Mouse (Mus musculus) heart, embryonic 13.5 days (tissue): Measurements from ENCODE around the gene Akt3. TPM values are rescaled to one million over a fixed set of nuclear protein-coding genes. Genes with fewer than 3 reads are reported as not detected.
A peak's percentile ranks its signal among the peaks of the same experiment; 100 is the strongest.

ENCODE experiments used
- ATAC-seq: fragments of 200-750 bp; cut with Nextera tagmentation; 2 replicates; pipeline ENCODE4 v1.8.0; 2017; ENCODE audit warnings: moderate TSS enrichment; ENCODE audit not compliant: insufficient number of reproducible peaks, low FRiP score, low TSS enrichment; ENCODE audit errors: extremely low read depth
- H3K27ac ChIP-seq: fragments of 300-500 bp; sonication (generic); replicated peaks from 2 replicates; pipeline ENCODE4 v1.5.1; 2015; ENCODE audit warnings: moderate library complexity, mild to moderate bottlenecking, inconsistent platforms
- H3K27me3 ChIP-seq: fragments of 300-500 bp; sonication (generic); replicated peaks from 2 replicates; pipeline ENCODE4 v1.6.1; 2015; ENCODE audit warnings: mild to moderate bottlenecking, inconsistent platforms
- H3K36me3 ChIP-seq: fragments of 300-500 bp; sonication (generic); 2 replicates; pipeline ENCODE4 v1.6.1; 2015; ENCODE audit warnings: mild to moderate bottlenecking, inconsistent platforms
- H3K4me1 ChIP-seq: fragments of 300-500 bp; sonication (generic); 2 replicates; pipeline ENCODE4 v1.6.1; 2015; ENCODE audit warnings: inconsistent platforms
- H3K4me2 ChIP-seq: fragments of 300-500 bp; sonication (generic); 2 replicates; pipeline ENCODE4 v1.6.1; 2015; ENCODE audit warnings: inconsistent platforms, mild to moderate bottlenecking, moderate library complexity
- H3K4me3 ChIP-seq: fragments of 300-500 bp; sonication (generic); 2 replicates; pipeline ENCODE4 v1.5.1; 2015; ENCODE audit warnings: moderate library complexity, mild to moderate bottlenecking, inconsistent platforms
- H3K9ac ChIP-seq: fragments of 300-500 bp; sonication (generic); 2 replicates; pipeline ENCODE4 v1.6.1; 2015; ENCODE audit warnings: inconsistent platforms, mild to moderate bottlenecking, moderate library complexity
- H3K9me3 ChIP-seq: fragments of 300-500 bp; sonication (generic); 2 replicates; pipeline ENCODE4 v1.6.1; 2016; ENCODE audit warnings: inconsistent platforms
- WGBS: fragments of 180-500 bp; shearing (Covaris S2); methylation state at CpG from one replicate; pipeline ENCODE4 v1.1.7; 2015; ENCODE audit warnings: mixed read lengths; 5-methylcytosine and 5-hydroxymethylcytosine counted together
- polyA plus RNA-seq: library from polyadenylated mRNA; unstranded; fragments of >200 nt; fragmentation: Nextera tagmentation; extraction: Ambion mirVana; gene quantifications from 2 replicates; pipeline ENCODE4 v1.2.1, GENCODE M21; 2015

Gene Akt3
- polyA plus RNA-seq, 1 experiment from 2014 or later: 3.8 TPM

DNA sequence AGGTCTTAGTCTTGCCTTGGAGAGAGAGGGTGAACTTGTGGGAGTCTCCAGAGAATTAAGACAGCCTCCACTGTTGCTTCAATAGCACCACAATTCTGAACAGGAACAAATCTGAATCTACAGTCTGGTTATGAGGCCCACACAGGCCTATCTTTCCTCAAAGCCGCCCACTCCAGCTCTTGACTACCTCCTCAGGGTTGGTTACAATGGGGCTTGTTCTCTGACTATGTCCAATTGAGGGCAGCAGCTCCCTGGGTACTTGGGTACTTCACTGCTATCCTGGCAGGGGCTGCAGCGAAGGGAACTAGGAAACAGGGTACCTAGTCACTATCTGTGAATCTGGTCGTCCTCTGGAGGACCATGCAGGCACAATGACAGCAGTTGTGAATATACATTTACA, 230.3 kb downstream of the Akt3 start:
- no peaks in the 10 kb centered on the region for H3K27me3 ChIP-seq
- 65% methylated on average over 3 of the region's 3 CpGs for WGBS
- H3K4me3 ChIP-seq: no peak overlapping the region
- peaks cover 19% of the 10 kb centered on the region for H3K4me1 ChIP-seq
- no peak for ATAC-seq
- peaks cover 33% of the 10 kb centered on the region for H3K36me3 ChIP-seq
- H3K9me3 ChIP-seq: no peaks in the 10 kb centered on the region
- H3K9ac ChIP-seq: no peak overlapping the region
- H3K4me2 ChIP-seq: no peak overlapping the region
- no peak overlapping the region for H3K27ac ChIP-seq

DNA sequence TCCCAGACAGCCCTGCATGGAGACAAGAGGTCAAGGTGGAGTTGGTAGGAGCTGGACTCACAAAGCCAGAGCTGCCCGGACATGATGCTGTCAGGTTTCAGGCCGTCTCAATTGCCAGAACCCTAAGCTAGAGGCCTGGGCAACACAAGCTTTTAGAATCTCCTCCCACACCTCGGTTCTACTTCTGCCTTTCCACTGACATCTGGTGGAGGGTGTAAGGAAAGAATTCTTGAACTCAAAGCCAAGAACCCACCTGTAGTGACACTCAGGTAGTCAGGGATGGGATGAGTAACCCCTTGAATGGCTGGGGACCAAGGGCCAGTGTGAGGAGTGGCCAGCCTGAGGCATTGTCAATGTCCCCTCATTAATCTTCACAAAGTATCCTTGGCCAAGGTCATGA, 235.3 kb downstream of the Akt3 start:
- Histone ChIP-seq H3K36me3 (peaks cover 28% of the 10 kb centered on the region), H3K27ac (no peak overlapping the region), H3K27me3 (no peaks in the 10 kb centered on the region), H3K9me3 (no peaks in the 10 kb centered on the region), H3K4me1 (peaks cover 9% of the 10 kb centered on the region), H3K9ac (no peak overlapping the region), H3K4me3 (no peak overlapping the region), H3K4me2 (no peak overlapping the region)
- 49% methylated on average over 3 of the region's 3 CpGs for WGBS
- no peak for ATAC-seq

DNA sequence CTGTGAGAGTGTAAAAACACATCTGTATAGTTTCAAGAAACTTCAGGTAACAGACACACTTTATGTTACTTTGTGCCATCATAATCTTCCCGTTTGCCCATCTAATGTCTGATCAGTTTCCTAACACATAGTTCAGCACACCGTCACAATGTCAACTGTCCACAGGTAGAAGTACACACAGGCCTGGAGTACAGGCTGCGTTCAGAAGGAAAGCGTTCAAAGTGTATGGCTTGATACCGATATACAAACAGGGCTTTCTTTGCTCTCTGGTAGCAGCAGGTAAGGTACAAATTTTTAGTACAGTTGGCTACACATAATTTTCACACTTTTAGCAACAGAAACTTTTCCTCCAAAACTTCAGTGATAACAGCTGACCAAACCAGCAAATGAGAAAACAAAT, 238.3 kb downstream of the Akt3 start:
- Histone ChIP-seq H3K27ac (no peak overlapping the region), H3K4me2 (no peak overlapping the region), H3K9ac (no peak overlapping the region), H3K4me1 (peaks cover 30% of the 10 kb centered on the region), H3K4me3 (no peak overlapping the region), H3K36me3 (peaks cover 21% of the 10 kb centered on the region), H3K27me3 (no peaks in the 10 kb centered on the region), H3K9me3 (no peaks in the 10 kb centered on the region)
- WGBS: 90% methylated on average over 5 of the region's 5 CpGs
- ATAC-seq: no peak

DNA sequence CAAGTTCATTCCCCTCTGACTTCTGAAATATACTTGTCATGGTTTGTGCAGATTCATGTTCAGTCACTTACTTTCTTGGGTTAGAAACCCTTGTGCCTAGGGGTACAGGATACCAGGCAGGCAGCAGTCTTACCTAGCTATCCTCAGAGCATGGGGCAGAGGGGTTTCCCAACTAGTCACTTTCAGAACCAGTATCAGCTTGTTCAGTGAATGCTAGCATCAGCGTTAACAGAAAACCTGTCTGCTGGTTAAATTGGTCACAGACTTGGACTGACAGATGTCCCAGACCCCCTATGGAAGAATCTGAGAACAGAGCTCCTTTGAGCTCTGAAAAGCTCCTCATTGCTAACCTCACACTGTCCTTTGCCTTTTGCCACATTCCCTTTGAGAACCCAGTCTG, 239.3 kb downstream of the Akt3 start:
- no peak overlapping the region for H3K9ac ChIP-seq
- peaks cover 14% of the 10 kb centered on the region for H3K36me3 ChIP-seq
- H3K4me2 ChIP-seq: no peak overlapping the region
- no peak for ATAC-seq
- no peaks in the 10 kb centered on the region for H3K9me3 ChIP-seq
- H3K4me1 ChIP-seq: peaks cover 37% of the 10 kb centered on the region
- H3K4me3 ChIP-seq: no peak overlapping the region
- 76% methylated on average over 1 of the region's 1 CpGs for WGBS
- H3K27me3 ChIP-seq: no peaks in the 10 kb centered on the region
- H3K27ac ChIP-seq: no peak overlapping the region

DNA sequence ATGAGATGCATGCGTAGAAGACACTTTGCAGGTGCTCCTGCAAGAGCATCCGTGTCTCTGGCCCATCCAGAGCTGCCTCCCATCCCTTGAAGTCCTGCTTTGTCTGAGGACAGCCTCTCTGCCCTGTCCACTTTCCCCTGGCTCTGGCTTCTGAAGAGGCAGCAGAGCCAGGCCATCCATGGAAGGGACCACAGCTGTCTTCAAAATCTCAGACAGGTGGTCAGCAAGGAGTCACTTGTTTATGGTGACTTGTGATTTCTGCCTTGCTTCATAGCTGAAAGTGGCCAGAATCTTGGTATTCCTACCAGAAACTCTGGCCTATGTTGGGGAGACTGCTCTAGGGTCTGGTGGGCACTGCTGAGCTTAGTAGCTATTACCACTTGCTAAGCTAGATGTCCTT, 241.3 kb downstream of the Akt3 start:
- Histone ChIP-seq H3K9ac (no peak overlapping the region), H3K4me1 (peaks cover 40% of the 10 kb centered on the region), H3K27ac (no peak overlapping the region), H3K36me3 (no peaks in the 10 kb centered on the region), H3K4me2 (no peak overlapping the region), H3K27me3 (no peaks in the 10 kb centered on the region), H3K4me3 (no peak overlapping the region), H3K9me3 (no peaks in the 10 kb centered on the region)
- no peak for ATAC-seq
- WGBS: 79% methylated on average over 2 of the region's 2 CpGs

DNA sequence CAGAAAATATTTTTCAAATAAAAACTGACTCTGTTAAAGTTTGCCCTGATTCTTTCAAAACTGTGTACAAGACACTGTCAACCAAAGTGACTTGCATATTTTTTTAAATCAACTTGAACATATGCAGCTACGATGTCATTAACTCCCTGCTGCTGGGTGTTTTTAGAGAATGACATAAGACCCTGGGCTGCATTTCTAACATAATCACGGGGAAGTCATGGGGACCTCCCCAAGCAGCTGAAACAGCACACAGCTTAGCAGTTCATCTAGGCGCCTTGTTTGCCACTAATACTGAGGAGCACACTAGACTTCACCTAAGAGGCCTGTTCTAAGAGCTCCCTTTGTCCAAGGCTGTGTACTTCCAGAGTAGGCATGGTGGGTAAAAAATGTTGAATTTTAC, 242.1 kb downstream of the Akt3 start:
- Histone ChIP-seq H3K36me3 (no peaks in the 10 kb centered on the region), H3K4me3 (no peak overlapping the region), H3K4me1 (peaks cover 48% of the 10 kb centered on the region), H3K27me3 (no peaks in the 10 kb centered on the region), H3K27ac (no peak overlapping the region), H3K9ac (no peak overlapping the region), H3K9me3 (no peaks in the 10 kb centered on the region), H3K4me2 (no peak overlapping the region)
- 46% methylated on average over 3 of the region's 3 CpGs for WGBS
- no peak for ATAC-seq

DNA sequence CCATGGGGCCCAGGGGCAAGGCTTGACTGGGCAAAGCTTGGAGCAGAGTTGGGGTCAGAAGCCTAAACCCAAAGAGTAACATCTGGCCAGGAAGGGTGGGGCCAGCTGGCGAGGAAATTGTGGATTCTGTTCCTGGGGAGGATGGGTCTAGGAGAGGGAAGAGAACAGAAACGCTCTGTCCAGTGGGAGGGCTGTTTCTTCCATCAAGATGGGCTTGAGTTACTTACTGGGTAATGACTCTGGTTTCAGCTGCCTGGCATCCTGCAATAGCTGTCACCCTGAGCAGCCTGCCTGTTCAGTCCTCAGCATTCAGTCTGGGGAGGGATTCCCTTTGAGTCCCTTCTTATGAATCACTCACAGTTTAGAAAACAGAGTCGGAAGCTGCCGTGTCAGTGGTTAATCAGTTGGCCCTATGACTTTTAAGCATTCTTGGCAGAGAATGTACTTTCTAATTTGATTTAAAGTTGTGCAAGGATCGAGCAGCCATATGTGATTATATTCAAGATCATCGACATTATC, 243.0 kb downstream of the Akt3 start:
- Histone ChIP-seq H3K27ac (0 out of 2 replicates have a peak overlapping the region, but pooled peaks have one; percentile 6), H3K9ac (no peak overlapping the region), H3K4me1 (peaks cover 57% of the 10 kb centered on the region), H3K4me3 (no peak overlapping the region), H3K27me3 (no peaks in the 10 kb centered on the region), H3K9me3 (no peaks in the 10 kb centered on the region), H3K4me2 (no peak overlapping the region), H3K36me3 (no peaks in the 10 kb centered on the region)
- no peak for ATAC-seq
- 55% methylated on average over 6 of the region's 6 CpGs for WGBS

DNA sequence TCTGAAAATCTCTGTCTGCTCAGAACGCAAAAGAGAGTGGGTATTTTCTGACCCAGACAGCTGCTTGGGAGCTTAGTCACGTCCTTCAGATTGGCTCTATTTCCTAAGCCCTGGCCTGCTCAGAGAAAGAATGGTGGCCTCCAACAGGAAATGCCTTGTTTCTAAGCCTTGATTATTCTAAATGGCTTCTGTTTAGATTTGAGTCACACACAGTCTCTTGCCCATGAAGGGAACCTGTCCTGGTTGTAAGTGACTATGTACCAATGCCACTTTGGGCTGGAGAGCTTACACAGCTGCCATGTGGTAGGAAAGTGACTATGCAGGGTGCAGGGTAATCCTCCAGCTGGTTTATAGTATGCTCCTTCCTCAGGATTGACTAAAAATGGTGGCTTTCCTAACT, 243.7 kb downstream of the Akt3 start:
- no peak overlapping the region for H3K9ac ChIP-seq
- H3K27me3 ChIP-seq: no peaks in the 10 kb centered on the region
- ATAC-seq: no peak
- H3K27ac ChIP-seq: peak overlapping the region; percentile 6; the same call in 1 of the 2 replicates
- no peak overlapping the region for H3K4me3 ChIP-seq
- no peak overlapping the region for H3K4me2 ChIP-seq
- no peaks in the 10 kb centered on the region for H3K9me3 ChIP-seq
- H3K4me1 ChIP-seq: peaks cover 60% of the 10 kb centered on the region
- 64% methylated on average over 2 of the region's 2 CpGs for WGBS
- no peaks in the 10 kb centered on the region for H3K36me3 ChIP-seq

DNA sequence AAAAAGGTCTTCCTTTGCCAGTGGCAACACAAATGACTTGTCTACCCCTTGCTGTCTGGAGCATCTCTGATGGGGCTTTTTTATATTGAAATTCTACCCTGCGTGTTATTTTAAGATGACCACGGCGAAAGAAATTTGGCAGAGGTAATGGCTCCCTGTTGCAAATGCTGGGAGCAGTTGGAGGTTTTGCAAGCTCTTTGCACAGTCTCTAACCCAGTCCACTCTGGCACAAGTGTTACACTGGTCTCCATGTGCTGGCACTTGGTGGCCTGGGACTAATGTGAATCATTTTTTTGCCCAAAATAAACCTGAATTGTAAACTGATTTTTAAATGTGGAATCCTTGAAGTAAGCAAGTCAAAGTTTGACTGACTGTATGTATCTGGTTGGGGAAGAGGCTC, 244.2 kb downstream of the Akt3 start:
- Histone ChIP-seq H3K9me3 (no peaks in the 10 kb centered on the region), H3K27ac (peak overlapping the region; percentile 6; the same call in 1 of the 2 replicates), H3K36me3 (no peaks in the 10 kb centered on the region), H3K27me3 (no peaks in the 10 kb centered on the region), H3K4me1 (peaks cover 63% of the 10 kb centered on the region), H3K9ac (no peak overlapping the region), H3K4me3 (no peak overlapping the region), H3K4me2 (no peak overlapping the region)
- WGBS: 79% methylated on average over 3 of the region's 3 CpGs
- ATAC-seq: no peak

DNA sequence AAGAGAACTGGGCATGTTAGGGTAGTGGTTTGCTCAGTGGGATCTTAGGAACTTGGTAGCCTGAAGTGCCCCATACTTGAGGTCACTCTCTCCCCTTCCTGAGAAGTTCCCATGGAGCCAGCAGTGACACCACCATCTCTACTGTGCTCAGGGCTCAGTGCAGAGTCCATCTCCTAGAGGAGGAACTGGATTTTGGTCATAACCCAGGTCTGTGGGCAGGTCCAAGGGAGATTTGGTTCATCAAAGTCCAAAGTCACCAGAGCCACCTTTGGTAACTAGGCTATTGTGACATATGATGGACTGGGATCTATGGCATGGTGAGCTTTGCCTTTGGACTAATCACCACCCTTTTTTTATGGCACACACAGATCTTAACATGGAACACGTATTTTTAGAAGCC, 244.7 kb downstream of the Akt3 start:
- H3K4me2 ChIP-seq: no peak overlapping the region
- no peak overlapping the region for H3K4me3 ChIP-seq
- H3K27ac ChIP-seq: no peak overlapping the region
- H3K36me3 ChIP-seq: no peaks in the 10 kb centered on the region
- peaks cover 61% of the 10 kb centered on the region for H3K4me1 ChIP-seq
- ATAC-seq: no peak
- WGBS: 78% methylated on average over 1 of the region's 1 CpGs
- no peaks in the 10 kb centered on the region for H3K27me3 ChIP-seq
- no peaks in the 10 kb centered on the region for H3K9me3 ChIP-seq
- H3K9ac ChIP-seq: no peak overlapping the region

DNA sequence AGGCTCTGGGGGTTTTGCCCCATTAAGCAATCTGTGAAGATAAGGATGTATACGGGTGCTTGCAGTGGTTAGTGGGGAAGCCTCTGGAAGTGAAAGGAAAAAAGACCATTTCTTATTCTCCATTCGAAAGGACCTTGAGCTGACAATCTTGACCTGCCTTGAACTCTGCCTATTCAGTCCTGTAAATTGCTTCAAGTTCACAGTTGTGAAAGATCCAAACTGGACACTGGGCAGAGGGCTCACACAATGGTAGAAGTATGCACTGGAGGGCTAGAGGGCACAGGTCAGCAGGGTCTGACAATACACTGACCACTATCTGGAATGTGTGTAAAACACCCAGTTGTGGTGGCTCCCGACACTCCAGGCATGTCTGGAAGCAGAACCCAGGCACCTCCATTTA, 245.2 kb downstream of the Akt3 start:
- Histone ChIP-seq H3K9ac (no peak overlapping the region), H3K36me3 (no peaks in the 10 kb centered on the region), H3K27ac (no peak overlapping the region), H3K4me1 (peaks cover 56% of the 10 kb centered on the region), H3K9me3 (no peaks in the 10 kb centered on the region), H3K27me3 (no peaks in the 10 kb centered on the region), H3K4me2 (no peak overlapping the region), H3K4me3 (no peak overlapping the region)
- no peak for ATAC-seq
- 62% methylated on average over 3 of the region's 3 CpGs for WGBS

DNA sequence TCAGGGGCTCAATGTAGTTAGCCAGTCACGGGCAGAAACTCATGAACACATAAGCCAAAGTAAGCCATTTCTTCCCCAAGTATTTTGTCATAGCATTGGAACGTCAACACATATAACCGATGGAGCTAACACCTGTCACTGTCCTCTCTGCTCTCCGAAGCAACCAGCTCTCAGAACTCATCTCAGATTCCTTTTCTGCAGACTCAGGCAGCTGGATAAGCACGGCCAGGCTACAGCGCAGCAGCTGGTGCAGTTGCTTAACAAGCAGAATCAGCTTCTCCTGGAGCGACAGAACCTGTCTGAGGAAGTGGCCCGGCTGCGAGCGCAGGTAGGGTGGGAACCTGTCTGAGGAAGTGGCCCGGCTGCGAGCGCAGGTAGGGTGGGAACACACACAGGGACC, 246.3 kb downstream of the Akt3 start:
- H3K4me3 ChIP-seq: no peak overlapping the region
- 78% methylated on average over 13 of the region's 13 CpGs for WGBS
- peaks cover 53% of the 10 kb centered on the region for H3K4me1 ChIP-seq
- ATAC-seq: no peak
- no peak overlapping the region for H3K27ac ChIP-seq
- H3K9me3 ChIP-seq: no peaks in the 10 kb centered on the region
- no peaks in the 10 kb centered on the region for H3K36me3 ChIP-seq
- H3K4me2 ChIP-seq: no peak overlapping the region
- H3K9ac ChIP-seq: no peak overlapping the region
- no peaks in the 10 kb centered on the region for H3K27me3 ChIP-seq
